Mouse (Mus musculus) heart, embryonic 16.5 days (tissue): Measurements from ENCODE around the gene Sys1. TPM values are rescaled to one million over a fixed set of nuclear protein-coding genes. Genes with fewer than 3 reads are reported as not detected.

Experiments
- ATAC-seq: fragments of 200-750 bp; cut with Nextera tagmentation; replicated peaks from 2 replicates; pipeline ENCODE4 v1.8.0; 2017; ENCODE audit warnings: moderate number of reproducible peaks; ENCODE audit not compliant: insufficient read depth, low FRiP score; ENCODE audit errors: extremely low read depth
- H3K27ac ChIP-seq: fragments of 300-500 bp; sonication (generic); 2 replicates; pipeline ENCODE4 v1.5.1; 2014; ENCODE audit warnings: mild to moderate bottlenecking, low read length, control low read depth, moderate library complexity
- H3K27me3 ChIP-seq: fragments of 300-500 bp; sonication (generic); 2 replicates; pipeline ENCODE4 v1.6.1; 2014; ENCODE audit warnings: low read length, mixed read lengths; ENCODE audit not compliant: control insufficient read depth, insufficient read depth
- H3K36me3 ChIP-seq: fragments of 300-500 bp; sonication (generic); 2 replicates; pipeline ENCODE4 v1.6.1; 2014; ENCODE audit not compliant: control insufficient read depth, insufficient read depth
- H3K4me1 ChIP-seq: fragments of 300-500 bp; sonication (generic); 2 replicates; pipeline ENCODE4 v1.6.1; 2014; ENCODE audit warnings: low read length, mixed read lengths; ENCODE audit not compliant: control insufficient read depth, insufficient read depth
- H3K4me2 ChIP-seq: fragments of 300-500 bp; sonication (generic); 2 replicates; pipeline ENCODE4 v1.6.1; 2014; ENCODE audit warnings: low read depth, mild to moderate bottlenecking, control low read depth, low read length
- H3K4me3 ChIP-seq: fragments of 300-500 bp; sonication (generic); 2 replicates; pipeline ENCODE4 v1.5.1; 2014; ENCODE audit warnings: mild to moderate bottlenecking, control low read depth, low read length
- H3K9ac ChIP-seq: fragments of 300-500 bp; sonication (generic); 2 replicates; pipeline ENCODE4 v1.6.1; 2014; ENCODE audit warnings: low read length, control low read depth
- H3K9me3 ChIP-seq: fragments of 300-500 bp; sonication (generic); replicated peaks from 2 replicates; pipeline ENCODE4 v1.6.1; 2016; ENCODE audit warnings: low read length; ENCODE audit not compliant: control insufficient read depth
- WGBS: fragments of 180-500 bp; shearing (Covaris S2); extraction: QIAGEN DNeasy Blood & Tissue Kit; methylation state at CpG from one replicate; pipeline ENCODE4 v1.1.7; 2014; 5-methylcytosine and 5-hydroxymethylcytosine counted together
- polyA plus RNA-seq: library from polyadenylated mRNA; unstranded; fragments of >200 nt; fragmentation: Nextera tagmentation; extraction: Ambion mirVana; gene quantifications from 2 replicates; pipeline ENCODE4 v1.2.1, GENCODE M21; 2015

Sys1 gene
- polyA plus RNA-seq, 1 experiment from 2014 or later = 33.4 TPM

GRCm38 (mm10) chr2:164513389-164513788, 56.6 kb downstream of the Sys1 start:
- peak overlapping the region; percentile 46 for H3K27ac ChIP-seq
- H3K27me3 ChIP-seq = no peaks in the 10 kb centered on the region
- H3K4me1 ChIP-seq = peaks cover 8% of the 10 kb centered on the region; the same call in 1 of the 2 replicates
- 52% methylated on average over 8 of the region's 8 CpGs for WGBS
- ATAC-seq = peak; percentile 54
- H3K9me3 ChIP-seq = peaks cover 3% of the 10 kb centered on the region
- no peaks in the 10 kb centered on the region for H3K36me3 ChIP-seq
- no peak overlapping the region for H3K4me2 ChIP-seq
- H3K4me3 ChIP-seq = no peak overlapping the region
- no peak overlapping the region for H3K9ac ChIP-seq

- H3K4me3 ChIP-seq = no peak overlapping the region
- H3K9ac ChIP-seq = no peak overlapping the region
- 79% methylated on average over 3 of the region's 3 CpGs for WGBS
- ATAC-seq = no peak
- no peaks in the 10 kb centered on the region for H3K36me3 ChIP-seq
- H3K4me1 ChIP-seq = peaks cover 8% of the 10 kb centered on the region; the same call in 1 of the 2 replicates
- H3K9me3 ChIP-seq = peaks cover 3% of the 10 kb centered on the region
- no peak overlapping the region for H3K27ac ChIP-seq
- no peaks in the 10 kb centered on the region for H3K27me3 ChIP-seq
- H3K4me2 ChIP-seq = no peak overlapping the region
Measured at GRCm38 (mm10) chr2:164514916-164515315, 58.2 kb downstream of the Sys1 start.

GRCm38 (mm10) chr2:164515897-164516296, 59.1 kb downstream of the Sys1 start:
- no peak overlapping the region for H3K27ac ChIP-seq
- H3K9me3 ChIP-seq = peaks cover 3% of the 10 kb centered on the region
- H3K27me3 ChIP-seq = 0 out of 2 replicates have a peak, but pooled peaks cover 2% of the 10 kb centered on the region
- no peaks in the 10 kb centered on the region for H3K36me3 ChIP-seq
- H3K9ac ChIP-seq = no peak overlapping the region
- WGBS = 63% methylated on average over 9 of the region's 9 CpGs
- H3K4me3 ChIP-seq = no peak overlapping the region
- H3K4me2 ChIP-seq = no peak overlapping the region
- peaks cover 2% of the 10 kb centered on the region; the same call in 1 of the 2 replicates for H3K4me1 ChIP-seq
- ATAC-seq = no peak

- Histone ChIP-seq H3K27me3 (0 out of 2 replicates have a peak, but pooled peaks cover 2% of the 10 kb centered on the region), H3K36me3 (no peaks in the 10 kb centered on the region), H3K4me3 (no peak overlapping the region), H3K4me2 (no peak overlapping the region), H3K27ac (no peak overlapping the region), H3K9ac (no peak overlapping the region), H3K9me3 (peaks cover 3% of the 10 kb centered on the region), H3K4me1 (no peaks in the 10 kb centered on the region; the same call in 1 of the 2 replicates)
- WGBS = 80% methylated on average over 11 of the region's 11 CpGs
- no peak for ATAC-seq
Measured at GRCm38 (mm10) chr2:164516592-164516991, 59.8 kb downstream of the Sys1 start.

- 23% methylated on average over 10 of the region's 10 CpGs for WGBS
- no peak overlapping the region for H3K27ac ChIP-seq
- no peaks in the 10 kb centered on the region; the same call in 1 of the 2 replicates for H3K4me1 ChIP-seq
- no peak overlapping the region for H3K4me2 ChIP-seq
- no peak overlapping the region for H3K4me3 ChIP-seq
- no peaks in the 10 kb centered on the region for H3K36me3 ChIP-seq
- H3K27me3 ChIP-seq = peaks cover 10% of the 10 kb centered on the region; the same call in 1 of the 2 replicates
- H3K9me3 ChIP-seq = peaks cover 3% of the 10 kb centered on the region
- H3K9ac ChIP-seq = no peak overlapping the region
- ATAC-seq = no peak
Measured at GRCm38 (mm10) chr2:164517485-164518221, 60.9 kb downstream of the Sys1 start.

GRCm38 (mm10) chr2:164518266-164519170, 61.8 kb downstream of the Sys1 start:
- Histone ChIP-seq H3K4me2 (no peak overlapping the region), H3K9me3 (peaks cover 6% of the 10 kb centered on the region), H3K36me3 (no peaks in the 10 kb centered on the region), H3K27ac (no peak overlapping the region), H3K4me3 (no peak overlapping the region), H3K9ac (no peak overlapping the region), H3K4me1 (no peaks in the 10 kb centered on the region; the same call in 1 of the 2 replicates), H3K27me3 (peaks cover 10% of the 10 kb centered on the region; the same call in 1 of the 2 replicates)
- 39% methylated on average over 11 of the region's 11 CpGs for WGBS
- no peak for ATAC-seq

- Histone ChIP-seq H3K4me3 (no peak overlapping the region), H3K9ac (no peak overlapping the region), H3K9me3 (peaks cover 6% of the 10 kb centered on the region), H3K4me1 (no peaks in the 10 kb centered on the region; the same call in 1 of the 2 replicates), H3K27me3 (peaks cover 10% of the 10 kb centered on the region; the same call in 1 of the 2 replicates), H3K4me2 (no peak overlapping the region), H3K27ac (no peak overlapping the region), H3K36me3 (no peaks in the 10 kb centered on the region)
- ATAC-seq = no peak
- WGBS = 68% methylated on average over 6 of the region's 6 CpGs
Measured at GRCm38 (mm10) chr2:164519171-164519526, 62.4 kb downstream of the Sys1 start.

GRCm38 (mm10) chr2:164520782-164521181, 64.0 kb downstream of the Sys1 start:
- 0 out of 2 replicates have a peak, but pooled peaks have one; percentile 57 for ATAC-seq
- WGBS = 7% methylated on average over 3 of the region's 3 CpGs

More at GRCm38 (mm10) chr2:164520782-164521181, 64.0 kb downstream of the Sys1 start:
- Histone ChIP-seq H3K4me1 (no peaks in the 10 kb centered on the region; the same call in 1 of the 2 replicates), H3K36me3 (no peaks in the 10 kb centered on the region), H3K27me3 (peaks cover 10% of the 10 kb centered on the region; the same call in 1 of the 2 replicates), H3K4me2 (no peak overlapping the region), H3K9ac (no peak overlapping the region), H3K4me3 (no peak overlapping the region), H3K27ac (no peak overlapping the region), H3K9me3 (peaks cover 6% of the 10 kb centered on the region)
